1 mouse cellular context compared by ENCODE assay signal in the genomic region with DNA sequence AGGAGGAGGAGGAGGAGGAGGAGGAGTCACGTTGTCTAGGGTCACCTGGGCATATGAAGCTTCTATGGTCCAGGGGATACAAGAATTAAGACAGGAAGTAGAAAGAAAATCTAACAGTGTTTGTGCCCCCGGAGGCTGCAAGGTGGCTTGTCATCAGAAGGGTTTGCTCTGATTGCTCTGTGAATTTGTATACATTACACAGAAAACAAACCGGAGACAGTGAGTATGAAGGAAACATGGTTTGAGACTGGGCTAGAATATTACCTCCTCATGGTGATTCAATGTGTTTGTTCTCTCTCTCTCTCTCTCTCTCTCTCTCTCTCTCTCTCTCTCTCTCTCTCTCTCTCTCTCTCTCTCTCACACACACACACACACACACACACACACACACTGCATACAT.
TF ChIP-seq lines count a peak whose summit lies in the region.

No protein-coding gene starts in this region.

TF ChIP-seq in CH12.LX, 34 proteins besides CTCF, POLR2A, EP300 and RAD21:
- no peak for TF ChIP-seq TBP (conservative IDR thresholded peaks at IDR 0.05; ENCODE audit: low read depth, low read length)
- TF ChIP-seq UBTF (IDR thresholded peaks at IDR 0.05; ENCODE audit: low read depth, low read length), result no peak
- TF ChIP-seq POLR2AphosphoS2 (IDR thresholded peaks at IDR 0.05; ENCODE audit: low read depth, low read length), result no peak
- TF ChIP-seq MEF2A (IDR thresholded peaks at IDR 0.05; ENCODE audit: borderline replicate concordance, low read depth, low read length), result no peak
- TF ChIP-seq E2F4 (IDR thresholded peaks at IDR 0.05; ENCODE audit: insufficient replicate concordance, low read depth, low read length), result no peak
- no peak for TF ChIP-seq MYC (IDR thresholded peaks at IDR 0.05; ENCODE audit: low read depth, low read length)
- TF ChIP-seq NELFE (IDR thresholded peaks at IDR 0.05; ENCODE audit: low read depth, low read length), result no peak
- TF ChIP-seq JUN (IDR thresholded peaks at IDR 0.05; ENCODE audit: insufficient read depth, low read depth, low read length), result no peak
- TF ChIP-seq MXI1 (IDR thresholded peaks at IDR 0.05; ENCODE audit: low read depth, low read length), result no peak; the same call in 1 of the 2 replicates
- TF ChIP-seq CHD1 (IDR thresholded peaks at IDR 0.05; ENCODE audit: low read depth, low read length), result no peak
- TF ChIP-seq PAX5 (IDR thresholded peaks at IDR 0.05; ENCODE audit: low read length), result no peak
TF ChIP-seq in CH12.LX: peak in this region for 0.
